Mouse (Mus musculus) right cerebral cortex, adult 18-20 months (tissue): Measurements from ENCODE around the gene Perm1.

Source experiments
- DNase-seq: peaks from one replicate; pipeline ENCODE4 v3.0.0; 2022; ENCODE audit warnings: mixed read lengths

Perm1 gene

DNA sequence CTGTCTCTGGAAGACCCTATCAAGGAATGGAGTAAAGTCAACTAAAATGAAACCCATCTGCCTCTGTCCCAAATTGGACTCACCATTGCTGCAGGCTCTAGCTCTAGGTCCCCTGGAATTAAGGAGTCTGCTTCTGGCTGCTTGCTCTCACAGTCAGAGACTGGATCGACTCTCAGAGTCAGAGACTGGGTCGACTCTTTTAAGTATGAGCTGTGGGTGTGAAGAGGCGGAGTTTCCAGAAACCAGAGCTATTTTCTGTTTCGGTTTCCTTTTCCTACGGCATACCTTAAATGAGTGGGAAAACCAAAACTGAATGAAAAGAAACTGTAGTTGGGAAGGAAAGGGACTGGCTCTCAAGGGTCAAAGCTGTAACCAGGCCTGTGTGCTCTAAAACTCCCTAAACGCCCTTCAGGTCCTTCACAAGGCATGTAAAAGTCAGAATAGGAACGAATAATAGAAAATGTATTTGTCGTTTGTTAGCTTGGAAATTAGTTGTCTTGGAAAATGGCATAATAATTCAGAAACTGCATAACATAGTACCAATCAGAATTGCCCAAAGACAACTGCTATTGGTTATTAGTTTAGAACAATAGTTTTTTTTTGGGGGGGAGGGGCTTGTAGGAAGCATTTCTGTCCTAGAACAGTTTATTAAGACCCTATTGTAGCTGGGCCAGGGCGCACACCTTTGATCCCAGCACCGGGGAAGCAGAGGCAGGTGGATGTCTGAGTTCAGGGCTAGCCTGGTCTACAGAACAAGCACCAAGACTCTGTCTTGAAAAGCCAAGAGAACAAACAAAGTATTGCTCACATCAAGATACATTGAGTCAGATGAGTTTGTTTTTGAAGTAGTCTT is 14.8 kb upstream of the Perm1 start, which contains the start of gene Isg15:
Gene Isg15 (minus strand): TSS at position 196 of the 853 bp plus-strand sequence.
- no peak for DNase-seq

DNA sequence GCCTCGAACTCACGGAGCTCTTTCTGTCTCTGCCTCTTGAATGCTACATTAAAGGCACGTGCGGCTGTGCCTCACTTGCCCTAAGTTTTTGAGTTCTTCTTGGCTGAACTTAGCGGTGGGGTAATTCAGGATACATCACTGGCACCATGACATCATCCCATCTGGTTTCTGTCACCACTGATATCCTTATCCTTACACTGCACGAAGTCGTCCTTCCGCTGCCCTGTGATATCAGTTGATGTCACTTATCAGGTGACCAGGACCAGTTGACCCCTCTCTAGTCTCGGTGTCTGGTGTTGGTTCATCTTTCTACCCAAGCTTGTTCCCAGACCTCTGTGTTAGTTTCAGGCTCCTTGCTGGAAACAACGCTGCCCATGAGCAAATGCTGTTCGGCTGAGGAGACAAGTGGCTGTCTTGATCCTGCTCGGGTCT is 13.2 kb upstream of the Perm1 start:
- DNase-seq = no peak

DNA sequence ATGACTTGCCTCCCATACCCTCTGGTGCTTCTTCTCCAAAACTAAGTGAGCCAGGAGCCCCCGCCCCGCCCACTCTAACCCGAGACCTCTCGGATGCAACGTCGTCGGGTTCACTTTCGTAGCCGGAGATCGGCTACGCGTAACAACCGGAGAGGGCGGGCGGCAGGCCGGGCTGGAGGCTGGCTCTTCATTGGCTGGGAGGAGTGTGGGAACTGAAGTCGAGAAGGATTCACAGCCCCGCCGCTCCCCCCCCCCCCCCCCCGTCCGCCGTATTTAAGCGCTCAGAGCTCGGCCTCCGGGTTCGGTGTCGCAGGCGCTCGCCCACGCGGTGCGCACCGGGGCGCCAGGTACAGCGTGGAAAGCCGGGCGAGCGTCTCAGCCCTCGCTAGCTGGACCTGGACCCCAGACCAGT is 12.7 kb upstream of the Perm1 start, which contains the start of gene AW011738:
Gene AW011738 (plus strand): TSS at position 304 of the 412 bp plus-strand sequence.
- DNase-seq = peak; percentile 68

DNA sequence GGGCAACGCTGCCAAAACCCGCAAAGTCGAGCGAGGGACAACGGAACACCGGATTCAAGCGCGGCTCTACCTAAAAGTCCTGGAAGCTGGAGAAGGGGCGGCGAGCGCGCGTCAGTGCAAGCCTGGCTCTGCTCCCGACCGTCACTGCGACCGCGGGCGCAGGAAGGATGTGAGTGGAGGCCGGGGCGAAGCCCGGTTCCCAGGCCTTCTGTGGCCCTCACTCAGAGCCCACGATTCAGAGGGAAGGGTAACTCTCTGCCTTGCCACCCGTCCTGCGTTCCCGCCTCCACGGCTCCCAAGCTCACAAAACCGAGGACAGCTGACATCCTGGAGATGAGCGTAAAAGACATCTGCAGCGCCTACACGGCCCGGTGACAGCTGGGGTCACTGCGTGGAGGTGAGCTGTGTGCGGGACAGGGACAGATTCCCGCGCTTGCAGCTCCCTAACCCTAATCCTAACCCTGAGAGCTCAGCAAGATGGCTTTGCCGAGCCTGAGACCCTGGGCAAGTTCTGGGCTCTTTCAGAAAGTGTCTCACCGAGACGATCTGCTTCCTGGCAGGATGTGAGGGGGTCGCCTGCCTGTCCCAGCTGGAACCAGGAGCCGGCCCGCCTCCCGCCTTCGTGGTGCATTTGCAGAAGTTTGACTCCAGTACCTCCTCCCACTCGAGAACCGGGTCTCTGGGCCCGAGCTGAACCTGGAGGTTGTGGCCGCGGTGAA is 12.1 kb upstream of the Perm1 start:
- no peak for DNase-seq

DNA sequence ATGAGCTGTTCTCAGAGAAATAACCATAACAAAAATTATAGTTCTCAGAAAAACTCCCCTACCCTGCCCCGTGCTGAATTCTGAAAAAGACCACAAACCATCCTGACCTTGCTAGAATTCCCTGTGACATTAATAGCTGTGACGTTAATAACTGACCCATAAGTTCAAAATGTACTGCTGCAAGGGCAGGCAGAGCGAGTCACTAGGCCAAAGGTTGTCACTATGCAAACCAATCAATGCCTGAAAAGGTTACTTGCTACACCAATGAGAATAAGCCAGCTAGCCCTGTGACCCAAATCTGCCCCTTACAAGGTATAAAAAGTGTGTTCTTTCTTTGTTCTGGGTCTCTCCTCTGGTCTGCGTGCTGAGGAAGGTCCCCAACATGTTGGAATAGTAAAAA is 6.8 kb upstream of the Perm1 start:
- DNase-seq = no peak

DNA sequence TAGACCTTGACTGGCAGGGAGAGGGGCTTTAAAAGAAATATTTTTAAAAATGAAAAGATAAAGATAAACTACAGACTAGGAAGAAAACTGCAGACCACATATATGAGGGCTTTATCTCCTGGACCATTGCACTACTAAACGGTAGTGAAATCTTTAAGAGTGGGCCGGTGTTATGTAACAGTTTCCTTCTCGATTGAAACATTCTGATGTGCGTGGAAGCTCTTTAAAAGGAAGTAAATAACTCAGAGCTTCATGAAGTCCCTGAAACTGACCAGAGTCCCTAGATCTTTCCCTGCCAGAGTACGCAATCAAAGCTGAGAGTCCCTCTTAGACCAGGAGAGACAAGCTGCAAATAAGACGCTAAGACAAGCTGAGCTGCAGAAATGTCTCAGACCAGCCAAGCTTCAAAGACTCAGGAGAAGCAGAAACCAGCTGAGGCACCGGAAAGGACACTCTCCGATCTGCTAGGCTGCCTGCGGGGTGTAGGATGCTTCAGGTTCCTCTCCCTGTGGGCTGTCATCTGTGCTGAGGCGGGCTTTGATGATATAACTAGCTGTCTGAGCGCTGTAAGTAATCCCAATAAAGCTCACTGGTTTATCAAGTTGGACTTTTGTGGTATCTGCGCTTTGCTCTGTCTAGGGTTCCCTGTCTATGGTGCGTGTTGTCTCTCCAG is 5.6 kb upstream of the Perm1 start:
- DNase-seq = no peak

DNA sequence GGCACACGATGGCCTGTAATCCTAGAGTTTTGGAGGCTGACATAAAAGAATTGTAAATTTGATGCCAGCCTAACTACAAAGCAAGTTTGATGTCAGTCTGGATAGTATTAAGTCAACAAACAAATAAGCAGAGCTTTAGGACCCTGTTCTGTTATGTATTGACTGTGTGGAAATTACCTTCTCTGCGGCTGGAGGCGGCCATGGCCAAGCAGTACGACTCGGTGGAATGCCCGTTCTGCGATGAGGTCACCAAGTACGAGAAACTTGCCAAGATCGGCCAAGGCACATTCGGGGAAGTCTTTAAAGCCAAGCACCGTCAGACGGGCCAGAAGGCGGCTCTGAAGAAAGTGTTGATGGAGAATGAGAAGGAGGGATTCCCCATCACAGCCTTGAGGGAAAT is 2.5 kb upstream of the Perm1 start:
- no peak for DNase-seq

DNA sequence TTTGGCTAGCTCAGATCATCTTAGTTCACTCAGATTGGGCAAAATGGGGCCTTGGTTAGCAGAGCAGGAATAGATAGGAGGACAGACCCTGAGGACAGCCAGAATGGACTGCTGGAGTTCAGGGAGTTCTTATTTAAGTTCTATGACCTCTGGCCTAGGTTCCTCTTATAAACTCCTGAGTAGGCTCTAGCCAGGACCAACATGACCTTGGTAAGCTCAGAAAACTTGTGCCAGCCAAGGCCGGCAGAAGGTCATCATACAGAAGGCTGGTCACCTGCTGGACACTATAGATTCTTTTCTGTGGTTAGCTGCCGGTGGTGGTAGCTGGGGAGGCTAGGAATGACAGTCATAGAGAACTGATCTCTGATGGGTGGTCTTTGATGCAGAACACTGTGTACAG is 528 bp downstream of the Perm1 start:
- DNase-seq = no peak

DNA sequence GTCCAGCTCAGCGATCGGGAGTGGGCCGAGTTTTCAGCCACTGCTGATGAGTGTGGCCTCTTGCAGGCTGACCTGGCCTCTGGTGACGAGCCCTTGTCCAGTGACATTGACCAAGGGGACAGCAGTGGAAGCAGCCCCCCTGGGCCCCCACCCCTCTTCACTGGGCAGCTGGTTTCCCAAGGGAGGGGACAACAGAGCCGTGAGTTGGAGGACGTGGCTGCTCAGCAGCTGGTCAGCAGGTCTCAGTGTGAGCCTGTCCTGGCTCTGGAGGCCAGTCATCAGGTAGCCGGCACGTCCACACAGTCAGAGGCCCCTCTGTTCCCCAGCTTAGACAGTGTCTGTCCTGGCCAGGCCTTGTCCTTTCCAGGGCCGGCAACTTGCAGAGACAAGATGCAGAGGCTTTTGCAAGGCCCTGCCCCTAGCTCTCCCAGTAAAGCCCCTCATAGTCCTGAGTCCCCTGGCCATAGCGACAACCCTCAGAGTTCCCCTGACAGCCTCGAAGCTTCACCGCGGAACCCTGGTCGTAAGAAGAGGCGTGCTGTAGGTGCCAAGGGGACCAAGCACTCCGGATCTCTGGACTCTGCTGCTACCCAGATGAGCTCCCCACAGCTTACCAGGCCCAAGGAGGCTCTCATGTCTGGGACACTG is 1.5 kb downstream of the Perm1 start:
- DNase-seq = no peak

DNA sequence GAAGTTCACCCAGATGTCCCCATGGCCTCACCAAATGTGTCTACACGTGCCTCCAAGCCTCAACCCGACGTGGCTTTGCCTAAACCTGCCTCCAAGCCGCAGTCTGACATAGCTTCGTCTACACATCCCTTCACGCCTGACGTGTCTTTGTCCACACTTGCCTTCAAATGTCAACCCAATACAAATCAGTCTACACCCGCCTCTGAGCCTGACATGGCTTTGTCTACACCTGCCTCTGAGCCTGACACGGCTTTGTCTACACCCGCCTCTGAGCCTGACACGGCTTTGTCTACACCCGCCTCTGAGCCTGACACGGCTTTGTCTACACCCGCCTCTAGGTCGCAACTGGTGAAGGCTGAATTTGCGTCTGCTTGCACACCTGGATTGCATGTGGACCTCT is 2.2 kb downstream of the Perm1 start:
- DNase-seq = no peak

DNA sequence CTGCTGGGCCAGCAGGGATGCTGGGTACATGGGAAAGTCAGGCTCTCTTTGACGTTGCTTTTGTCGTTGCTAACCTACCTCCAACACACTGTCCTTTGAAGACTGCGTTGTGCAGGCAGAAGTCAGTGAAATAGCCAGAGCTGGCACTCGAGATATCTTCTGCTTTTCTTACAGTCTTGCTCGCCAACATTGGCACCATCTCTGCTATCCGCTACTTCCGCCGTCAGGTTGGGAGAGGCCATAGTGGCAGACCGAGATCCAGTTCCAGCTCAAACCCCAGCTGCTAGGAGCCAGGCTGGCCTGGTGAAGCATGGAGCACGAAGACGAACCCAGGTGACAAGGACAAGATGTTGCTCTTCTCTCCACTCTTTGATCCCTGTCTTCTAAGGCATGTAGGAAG is 4.3 kb downstream of the Perm1 start:
- no peak for DNase-seq

DNA sequence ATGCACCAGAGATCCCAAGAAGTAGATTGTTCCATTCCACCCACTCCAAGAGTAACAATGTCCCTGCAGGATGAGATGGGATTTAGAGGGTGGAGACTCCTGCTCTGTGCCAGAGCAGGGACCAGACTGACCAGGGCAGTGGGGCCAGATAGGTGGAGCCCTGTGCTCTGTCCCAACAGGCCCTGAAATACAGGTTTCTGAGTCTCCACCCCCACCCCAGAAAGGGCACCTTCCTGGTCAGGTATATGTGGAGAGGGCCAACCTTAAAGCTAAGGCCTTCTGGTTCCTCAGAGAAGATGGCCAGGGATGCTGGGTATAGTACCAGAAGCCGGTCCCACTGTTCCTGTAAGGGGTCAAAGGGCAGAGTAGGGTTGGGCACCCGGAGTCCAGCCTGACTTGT is 8.6 kb downstream of the Perm1 start:
- DNase-seq = no peak

DNA sequence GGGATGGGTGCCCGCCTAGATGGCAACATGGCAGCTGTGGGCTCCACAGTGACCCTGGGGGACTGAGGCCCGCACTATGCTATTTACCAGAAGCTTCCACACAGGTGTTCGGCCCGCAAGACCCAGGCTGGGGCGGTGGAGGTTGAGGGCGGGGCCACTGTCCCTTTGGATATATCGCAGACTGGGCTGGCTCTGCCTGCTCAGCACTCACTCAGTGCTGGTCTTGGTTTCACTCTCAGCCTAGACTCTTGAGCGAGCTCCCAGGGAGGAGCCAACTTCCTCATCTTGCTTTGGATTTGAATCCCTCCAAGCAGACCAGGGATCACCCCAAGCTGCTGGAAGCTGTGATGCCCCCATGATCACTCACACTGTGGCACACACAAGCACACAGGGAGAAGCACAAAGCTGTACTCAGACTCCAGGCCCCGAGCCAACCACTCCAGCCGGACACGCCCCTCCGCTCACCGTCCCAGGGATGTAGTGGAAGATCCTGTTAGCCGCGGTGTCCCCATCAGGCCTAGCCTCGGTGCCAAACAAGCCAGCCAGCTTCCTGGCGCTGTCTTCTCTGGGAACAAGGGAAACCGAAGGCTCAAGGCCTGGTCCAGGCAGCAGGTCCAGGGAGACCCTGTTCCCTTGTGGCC is 12.2 kb downstream of the Perm1 start:
- no peak for DNase-seq

DNA sequence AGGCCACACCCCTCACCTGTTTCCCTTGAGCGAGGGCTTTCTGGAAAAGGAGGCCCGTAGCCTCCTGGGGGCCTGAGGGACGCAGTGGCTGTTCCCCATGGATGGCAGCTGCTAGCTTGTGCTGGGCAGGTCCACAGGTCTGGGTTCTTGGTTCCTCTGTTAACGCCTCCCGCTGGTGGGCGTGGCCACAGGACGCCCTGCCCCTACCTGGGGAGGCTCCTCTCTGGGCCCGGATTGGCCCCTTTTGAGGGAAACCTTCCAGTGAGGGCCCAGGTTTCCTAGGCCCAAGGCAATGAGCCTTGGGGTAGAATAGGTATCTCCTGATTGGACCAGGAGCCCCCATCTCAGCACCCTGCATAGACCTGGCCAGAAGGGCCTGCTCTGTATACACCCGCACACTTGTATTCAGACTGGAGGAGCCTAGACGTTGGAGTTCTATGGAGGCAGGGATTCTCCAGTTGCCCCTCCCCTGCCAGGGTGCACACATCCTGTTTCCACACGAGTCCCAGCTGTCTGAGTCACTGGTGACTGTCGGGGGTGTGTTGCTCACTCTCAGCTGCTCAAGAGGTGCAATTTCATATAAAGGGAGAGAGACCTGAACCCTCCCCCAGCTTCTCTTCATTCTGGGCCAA is 12.8 kb downstream of the Perm1 start:
- DNase-seq = peak; percentile 75

DNA sequence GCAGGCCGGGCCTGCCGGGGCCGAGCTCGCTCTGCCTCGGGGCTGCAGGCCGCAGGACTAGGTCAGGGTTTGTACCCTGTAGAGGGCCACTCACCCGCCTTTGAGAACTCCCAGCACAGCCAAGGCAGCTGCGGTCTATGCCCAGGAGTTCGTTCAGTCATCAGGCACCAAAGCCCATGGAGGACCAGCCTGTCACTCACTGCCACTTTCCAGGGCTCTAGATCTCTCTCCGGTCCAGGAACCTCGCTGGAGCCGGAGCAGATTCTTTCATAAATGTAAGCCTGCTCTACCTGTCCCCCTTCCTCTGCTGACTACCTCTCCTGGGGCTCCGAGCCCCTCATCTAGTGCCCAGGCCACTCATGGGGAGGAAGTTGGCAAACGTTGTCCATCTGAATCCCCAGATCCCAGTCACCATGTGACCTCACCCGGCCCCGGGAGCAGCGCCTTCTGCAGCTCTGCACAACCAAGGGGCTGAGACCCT is 18.4 kb downstream of the Perm1 start:
- no peak for DNase-seq

DNA sequence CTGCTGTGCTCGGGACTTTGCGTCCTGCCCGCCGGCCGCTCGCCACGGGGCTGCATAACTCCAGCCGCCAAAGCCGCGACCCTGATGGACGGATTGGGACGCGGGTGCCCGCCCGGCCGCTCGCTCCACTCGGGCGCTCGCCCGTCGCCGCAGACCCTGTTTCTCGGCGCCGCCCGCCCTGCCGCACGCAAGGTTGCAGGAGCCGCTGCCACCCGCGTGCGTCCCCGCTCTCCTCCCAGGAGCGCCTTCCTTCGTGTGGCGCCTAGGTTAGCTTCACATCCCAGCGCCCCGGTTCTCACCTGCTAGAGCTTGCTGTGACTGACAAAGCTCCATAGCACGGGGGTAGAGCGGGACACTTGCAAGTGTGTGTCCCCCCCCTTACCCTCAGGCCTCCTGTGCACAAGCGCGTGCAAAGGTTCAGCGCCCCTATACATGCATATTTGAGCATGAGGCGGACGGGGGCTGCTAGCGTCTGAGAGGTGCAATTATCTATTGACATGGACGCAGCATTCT is 19.1 kb downstream of the Perm1 start, which contains the start of gene Plekhn1:
Gene Plekhn1 (minus strand): TSS at position 157 of the 513 bp plus-strand sequence.
- DNase-seq = peak; percentile 78

DNA sequence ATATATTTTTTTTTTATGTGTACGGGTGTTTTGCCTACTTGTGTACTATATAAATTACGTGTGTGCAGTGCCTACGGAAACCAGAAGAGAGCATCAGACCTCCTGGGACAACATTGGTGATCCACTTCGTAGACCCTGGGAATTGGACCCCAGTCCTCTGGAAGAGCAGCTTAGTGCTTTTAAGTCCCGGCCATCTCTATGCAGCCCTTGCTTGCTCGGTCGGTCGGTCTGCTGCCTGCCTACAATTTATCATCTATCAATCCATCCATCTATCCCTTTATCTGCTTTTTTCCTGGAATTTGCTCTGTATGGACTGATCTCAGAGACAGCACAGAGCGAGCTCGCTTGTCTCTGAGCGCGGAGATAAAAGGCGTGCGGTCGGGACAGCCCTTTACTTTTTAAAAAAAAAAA is 19.7 kb downstream of the Perm1 start:
- no peak for DNase-seq

DNA sequence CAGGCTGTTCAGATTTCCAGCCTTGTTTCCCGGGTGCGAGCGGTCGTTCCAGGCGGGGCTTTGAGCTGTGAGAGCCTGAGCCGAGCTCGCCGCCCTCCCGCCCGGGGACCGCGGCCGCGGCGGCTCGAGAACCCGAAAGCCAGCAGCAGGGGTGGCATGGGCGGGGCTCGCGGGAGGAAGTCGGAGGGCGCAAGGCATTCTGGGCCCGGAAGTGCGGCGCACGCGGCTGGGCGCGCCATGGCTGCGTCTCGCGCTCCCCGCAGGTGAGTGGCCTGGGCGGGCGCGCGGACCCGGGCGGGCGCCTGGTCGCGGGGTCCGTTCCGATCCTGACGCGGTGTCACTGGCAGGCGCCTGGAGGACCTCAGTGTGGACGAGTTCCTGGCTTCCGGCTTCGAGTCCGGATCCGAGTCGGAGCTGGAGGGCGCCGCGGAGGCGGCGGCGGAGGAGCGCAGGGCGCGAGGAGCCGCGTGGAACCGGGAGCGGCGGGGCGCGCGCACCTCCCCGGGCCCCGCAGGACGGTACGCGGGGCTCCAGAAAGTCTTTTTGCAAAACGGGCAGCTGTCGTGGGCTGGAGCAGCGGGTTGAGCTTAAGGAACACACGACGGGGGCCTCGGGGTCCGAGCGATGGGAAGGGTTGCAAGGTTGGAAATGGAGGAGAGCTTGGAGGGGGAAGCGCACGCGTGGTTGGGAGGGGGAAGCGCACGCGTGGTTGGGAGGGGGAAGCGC is 20.3 kb downstream of the Perm1 start, which contains the start of gene Noc2l:
Gene Noc2l (plus strand): TSS at position 203 of the 726 bp plus-strand sequence.
- peak; percentile 94 for DNase-seq

DNA sequence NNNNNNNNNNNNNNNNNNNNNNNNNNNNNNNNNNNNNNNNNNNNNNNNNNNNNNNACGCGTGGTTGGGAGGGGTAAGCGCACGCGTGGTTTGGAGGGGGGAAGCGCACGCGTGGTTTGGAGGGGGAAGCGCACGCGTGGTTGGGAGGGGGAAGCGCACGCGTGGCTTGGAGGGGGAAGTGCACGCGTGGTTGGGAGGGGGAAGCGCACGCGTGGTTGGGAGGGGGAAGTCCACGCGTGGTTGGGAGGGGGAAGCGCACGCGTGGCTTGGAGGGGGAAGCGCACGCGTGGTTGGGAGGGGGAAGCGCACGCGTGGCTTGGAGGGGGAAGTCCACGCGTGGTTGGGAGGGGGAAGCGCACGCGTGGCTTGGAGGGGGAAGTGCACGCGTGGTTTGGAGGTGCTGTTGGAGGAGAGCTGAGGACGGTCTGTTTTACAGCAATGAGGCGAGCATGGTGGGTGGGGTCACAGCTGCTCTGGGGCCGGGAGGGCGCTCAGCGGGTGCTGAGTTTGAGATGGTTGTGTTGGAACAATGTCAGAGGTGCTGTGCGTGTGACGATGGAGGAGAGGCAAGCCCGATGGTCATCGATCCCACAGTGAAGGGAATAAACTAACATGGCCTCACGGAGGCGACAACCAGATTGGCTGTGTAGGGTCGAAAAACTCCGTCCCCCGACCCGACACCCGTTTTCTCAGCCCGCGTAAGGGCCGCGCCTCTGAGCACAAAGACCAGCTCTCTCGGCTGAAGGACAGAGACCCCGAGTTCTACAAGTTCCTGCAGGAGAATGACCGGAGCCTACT is 21.2 kb downstream of the Perm1 start:
- DNase-seq = no peak

DNA sequence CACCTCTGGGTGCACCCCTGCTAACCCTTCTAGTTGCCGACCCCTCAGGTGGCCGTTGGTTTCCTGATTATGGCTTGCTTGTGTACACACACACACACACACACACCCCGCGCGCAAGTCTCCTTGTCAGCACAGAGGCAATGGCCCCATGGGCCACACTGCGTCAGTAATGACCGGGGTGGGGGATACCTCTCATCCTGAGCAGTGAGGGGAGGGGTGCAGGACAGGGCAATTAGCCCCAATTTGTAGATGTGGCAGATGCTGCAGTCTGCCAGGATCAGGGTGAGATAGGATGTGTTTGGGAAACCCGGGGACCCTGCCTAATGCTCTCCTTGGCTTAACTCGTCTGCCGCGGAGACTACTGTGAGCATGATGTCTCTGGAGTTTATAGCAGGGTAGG is 33.9 kb downstream of the Perm1 start:
- DNase-seq = no peak
